Mouse (Mus musculus) neutrophil, adult 5-6 weeks (primary cell): Measurements from ENCODE around the gene Akap8. TPM values are rescaled to one million over a fixed set of nuclear protein-coding genes. Genes with fewer than 3 reads are reported as not detected.

ENCODE experiments used
- ATAC-seq: fragments of 151-379, 151-347 bp; 2 replicates; pipeline ENCODE4 v1.8.0; 2017; ENCODE audit warnings: mild to moderate bottlenecking, moderate TSS enrichment; ENCODE audit not compliant: insufficient number of reproducible peaks, poor library complexity, low FRiP score, severe bottlenecking; ENCODE audit errors: extremely low read depth
- total RNA-seq: library from RNA; stranded (forward); fragments of 200-1000 nt; gene quantifications from 2 replicates; pipeline ENCODE4 v1.2.3, GENCODE M21; 2017

Gene Akap8
- total RNA-seq, 1 experiment from 2014 or later, result 227 TPM

GRCm38 (mm10) chr17:32298125-32298524, 22.9 kb downstream of the Akap8 start:
- ATAC-seq, result no peak

GRCm38 (mm10) chr17:32295901-32296300, 25.1 kb downstream of the Akap8 start:
- ATAC-seq, result no peak

GRCm38 (mm10) chr17:32295160-32295559, 25.9 kb downstream of the Akap8 start:
- no peak for ATAC-seq

- no peak for ATAC-seq
Observed at GRCm38 (mm10) chr17:32285138-32285670, 35.8 kb downstream of the Akap8 start.

GRCm38 (mm10) chr17:32284262-32285137, 36.5 kb downstream of the Akap8 start, which contains the start of gene Brd4:
Gene Brd4, minus strand, starts transcription at chr17:32284722.
- peak; percentile 71 for ATAC-seq

- ATAC-seq, result peak; percentile 76
Observed at GRCm38 (mm10) chr17:32283771-32284221, 37.2 kb downstream of the Akap8 start.

GRCm38 (mm10) chr17:32283341-32283740, 37.7 kb downstream of the Akap8 start:
- no peak for ATAC-seq

GRCm38 (mm10) chr17:32281611-32282310, 39.3 kb downstream of the Akap8 start:
- ATAC-seq, result no peak

- no peak for ATAC-seq
Observed at GRCm38 (mm10) chr17:32281126-32281525, 39.9 kb downstream of the Akap8 start.

- ATAC-seq, result no peak; the same call in 1 of the 2 replicates
Observed at GRCm38 (mm10) chr17:32280575-32280974, 40.5 kb downstream of the Akap8 start.

GRCm38 (mm10) chr17:32277201-32277600, 43.8 kb downstream of the Akap8 start:
- no peak for ATAC-seq

- ATAC-seq, result no peak
Observed at GRCm38 (mm10) chr17:32275568-32275967, 45.5 kb downstream of the Akap8 start.

GRCm38 (mm10) chr17:32269151-32269550, 51.9 kb downstream of the Akap8 start:
- ATAC-seq, result no peak

- no peak for ATAC-seq
Observed at GRCm38 (mm10) chr17:32268540-32268960, 52.5 kb downstream of the Akap8 start.

- no peak for ATAC-seq
Observed at GRCm38 (mm10) chr17:32268096-32268495, 52.9 kb downstream of the Akap8 start.

GRCm38 (mm10) chr17:32267617-32268016, 53.4 kb downstream of the Akap8 start:
- no peak for ATAC-seq

- ATAC-seq, result no peak
Observed at GRCm38 (mm10) chr17:32263672-32264071, 57.4 kb downstream of the Akap8 start.

- no peak for ATAC-seq
Observed at GRCm38 (mm10) chr17:32262831-32263559, 58.0 kb downstream of the Akap8 start.

GRCm38 (mm10) chr17:32258869-32259268, 62.2 kb downstream of the Akap8 start:
- ATAC-seq, result no peak
